Mouse (Mus musculus) embryonic fibroblast, embryonic 13.5 days (primary cell): ENCODE measurements around the gene Zfp652.

Source experiments
- CTCF ChIP-seq: IDR thresholded peaks from 2 replicates; pipeline ENCODE4 v1.5.1; 2011; ENCODE audit warnings: mild to moderate bottlenecking, control low read depth, low read length, moderate library complexity, borderline replicate concordance; ENCODE audit not compliant: insufficient read depth
- POLR2A ChIP-seq: IDR thresholded peaks from 2 replicates; pipeline ENCODE4 v1.6.1; 2011; ENCODE audit warnings: low read depth, mild to moderate bottlenecking, control low read depth, low read length, moderate library complexity

DNA sequence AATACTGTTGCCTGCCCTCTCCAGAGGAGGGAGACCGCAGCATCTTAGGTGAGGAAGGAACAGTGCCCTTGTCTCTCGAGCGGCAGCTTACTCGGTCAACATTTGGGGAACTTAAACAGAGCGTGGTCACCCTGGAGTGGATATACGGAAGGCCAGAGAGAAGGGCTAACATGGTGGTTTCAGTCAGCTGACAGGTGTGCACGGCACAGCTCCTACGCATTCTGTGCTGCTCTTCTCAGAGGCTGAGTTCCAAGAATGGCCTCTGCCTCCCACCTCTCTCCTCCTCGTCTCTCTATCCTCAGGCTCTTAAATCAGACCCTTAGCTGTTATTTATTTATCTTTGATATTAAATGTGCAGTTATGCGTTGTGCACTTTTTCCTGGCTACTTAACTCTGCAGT lies 52.9 kb downstream of the Zfp652 start:
- TF ChIP-seq POLR2A (no peak), CTCF (no peak)
